Mouse (Mus musculus) hindbrain, embryonic 14.5 days (tissue): ENCODE measurements at regions not wholly inside any gene's neighbourhood (a gene's known extent, or its start where the extent isn't known, plus 50 kb on each side); places are given as distances from the start of the nearest gene placed in this dataset. TPM values are rescaled to one million over a fixed set of nuclear protein-coding genes. Genes with fewer than 3 reads are reported as not detected.

Source experiments
- ATAC-seq: fragments of 200-750 bp; cut with Nextera tagmentation; 2 replicates; pipeline ENCODE4 v1.8.0; 2017; ENCODE audit warnings: moderate number of reproducible peaks, mild to moderate bottlenecking, moderate TSS enrichment, moderate library complexity; ENCODE audit not compliant: low FRiP score
- DNase-seq: peaks from one replicate; pipeline ENCODE4 v3.0.0-alpha.2; 2015; ENCODE audit warnings: low spot score
- H3K27ac ChIP-seq: fragments of 300-500 bp; sonication (generic); 2 replicates; pipeline ENCODE4 v1.5.1; 2014; ENCODE audit warnings: mild to moderate bottlenecking, moderate library complexity
- H3K27me3 ChIP-seq: fragments of 300-500 bp; sonication (generic); 2 replicates; pipeline ENCODE4 v1.6.1; 2014; ENCODE audit warnings: mild to moderate bottlenecking, low read length, mixed read lengths; ENCODE audit not compliant: control insufficient read depth, insufficient read depth
- H3K36me3 ChIP-seq: fragments of 300-500 bp; sonication (generic); replicated peaks from 2 replicates; pipeline ENCODE4 v1.6.1; 2014; ENCODE audit not compliant: control insufficient read depth, insufficient read depth
- H3K4me1 ChIP-seq: fragments of 300-500 bp; sonication (generic); replicated peaks from 2 replicates; pipeline ENCODE4 v1.6.1; 2014; ENCODE audit warnings: antibody characterized with exemption, low read length, mixed read lengths; ENCODE audit not compliant: control insufficient read depth, insufficient read depth
- H3K4me2 ChIP-seq: fragments of 300-500 bp; sonication (generic); replicated peaks from 2 replicates; pipeline ENCODE4 v1.6.1; 2014; ENCODE audit warnings: mild to moderate bottlenecking, moderate library complexity
- H3K4me3 ChIP-seq: fragments of 300-500 bp; sonication (generic); replicated peaks from 2 replicates; pipeline ENCODE4 v1.5.1; 2014; ENCODE audit warnings: mild to moderate bottlenecking, low read length
- H3K9ac ChIP-seq: fragments of 300-500 bp; sonication (generic); 2 replicates; pipeline ENCODE4 v1.6.1; 2014
- H3K9me3 ChIP-seq: fragments of 300-500 bp; sonication (generic); 2 replicates; pipeline ENCODE4 v1.6.1; 2016; ENCODE audit warnings: low read length; ENCODE audit not compliant: control insufficient read depth
- WGBS: fragments of 180-500 bp; shearing (Covaris S2); extraction: QIAGEN DNeasy Blood & Tissue Kit; methylation state at CpG from one replicate; pipeline ENCODE4 v1.1.7; 2014; 5-methylcytosine and 5-hydroxymethylcytosine counted together
- microRNA-seq: library from miRNA; unstranded; fragments of <30 nt; microRNA quantifications from one replicate; pipeline ENCODE4, GENCODE M21; 2016

DNA sequence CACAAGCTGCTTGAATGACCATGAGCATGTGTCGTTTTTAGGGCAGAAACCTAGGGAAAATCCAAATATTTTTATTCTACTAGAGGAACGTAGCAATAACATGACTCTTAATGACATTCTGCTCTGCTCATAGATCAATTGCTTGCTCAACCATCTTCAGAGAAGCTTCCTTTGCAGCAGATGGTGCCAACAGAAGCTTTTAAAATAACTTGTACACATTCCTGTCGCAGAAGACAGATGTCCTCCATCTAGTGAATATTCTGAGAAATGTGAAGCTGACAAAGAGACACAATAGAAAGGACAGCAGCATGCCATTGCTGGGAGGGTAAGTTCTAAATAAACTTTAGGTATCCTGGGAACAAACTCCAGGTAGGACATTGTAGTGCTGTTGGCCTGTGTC, 433.9 kb upstream of the Kif2b start:
- no peaks in the 10 kb centered on the region for H3K27me3 ChIP-seq
- H3K4me1 ChIP-seq: no peaks in the 10 kb centered on the region
- 85% methylated on average over 3 of the region's 3 CpGs for WGBS
- ATAC-seq (no peak), DNase-seq (no peak)
- H3K4me3 ChIP-seq: no peak overlapping the region
- H3K36me3 ChIP-seq: no peaks in the 10 kb centered on the region
- H3K9me3 ChIP-seq: no peaks in the 10 kb centered on the region
- no peak overlapping the region for H3K27ac ChIP-seq
- H3K4me2 ChIP-seq: no peak overlapping the region
- H3K9ac ChIP-seq: no peak overlapping the region

DNA sequence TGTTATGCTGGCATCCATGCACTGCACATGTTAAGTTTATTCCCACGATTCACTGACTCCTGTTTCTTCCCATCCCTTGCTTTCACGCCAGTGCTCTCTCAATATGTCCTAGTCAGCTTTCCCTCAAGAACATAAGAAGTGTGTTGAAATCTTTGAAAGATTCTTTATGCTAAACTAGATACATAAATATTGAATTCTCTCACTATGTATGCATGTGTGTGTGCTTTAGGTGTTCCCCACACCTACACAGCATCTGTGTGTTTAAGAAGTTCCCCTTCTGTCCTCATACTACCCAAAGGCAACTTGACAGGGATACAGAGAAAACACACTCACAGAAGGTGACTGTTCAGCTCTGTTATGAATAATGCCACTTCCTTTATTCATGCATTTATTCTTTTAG, 418.2 kb upstream of the Kif2b start:
- H3K4me1 ChIP-seq: no peaks in the 10 kb centered on the region
- no peak for DNase-seq
- no peaks in the 10 kb centered on the region for H3K27me3 ChIP-seq
- 95% methylated on average over 2 of the region's 2 CpGs for WGBS
- H3K4me3 ChIP-seq: no peak overlapping the region
- H3K27ac ChIP-seq: no peak overlapping the region
- no peaks in the 10 kb centered on the region for H3K9me3 ChIP-seq
- no peaks in the 10 kb centered on the region for H3K36me3 ChIP-seq
- no peak overlapping the region for H3K4me2 ChIP-seq
- ATAC-seq: no peak
- no peak overlapping the region for H3K9ac ChIP-seq

DNA sequence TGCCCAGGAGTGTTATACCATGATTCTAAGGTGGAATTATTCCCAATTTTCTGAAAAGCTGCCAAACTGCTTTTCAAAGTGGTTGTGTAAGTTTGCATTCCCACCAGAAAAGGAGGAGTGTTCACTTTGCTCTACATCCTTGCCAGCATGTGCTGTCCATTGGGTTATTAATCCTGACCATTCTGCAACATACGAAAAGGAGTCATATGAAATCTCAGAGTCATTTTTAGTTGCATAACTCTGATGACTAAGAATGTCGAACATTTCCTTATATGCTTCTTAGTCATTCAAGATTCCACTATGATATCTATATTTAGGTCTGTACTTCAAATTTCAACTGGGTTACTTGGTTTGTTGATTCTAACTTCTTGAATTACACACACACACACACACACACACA, 392.2 kb upstream of the Kif2b start:
- Histone ChIP-seq H3K4me2 (no peak overlapping the region), H3K9me3 (no peaks in the 10 kb centered on the region), H3K36me3 (no peaks in the 10 kb centered on the region), H3K27ac (no peak overlapping the region), H3K9ac (no peak overlapping the region), H3K4me1 (no peaks in the 10 kb centered on the region), H3K4me3 (no peak overlapping the region), H3K27me3 (no peaks in the 10 kb centered on the region)
- 88% methylated on average over 2 of the region's 2 CpGs for WGBS
- DNase-seq (no peak), ATAC-seq (no peak)

DNA sequence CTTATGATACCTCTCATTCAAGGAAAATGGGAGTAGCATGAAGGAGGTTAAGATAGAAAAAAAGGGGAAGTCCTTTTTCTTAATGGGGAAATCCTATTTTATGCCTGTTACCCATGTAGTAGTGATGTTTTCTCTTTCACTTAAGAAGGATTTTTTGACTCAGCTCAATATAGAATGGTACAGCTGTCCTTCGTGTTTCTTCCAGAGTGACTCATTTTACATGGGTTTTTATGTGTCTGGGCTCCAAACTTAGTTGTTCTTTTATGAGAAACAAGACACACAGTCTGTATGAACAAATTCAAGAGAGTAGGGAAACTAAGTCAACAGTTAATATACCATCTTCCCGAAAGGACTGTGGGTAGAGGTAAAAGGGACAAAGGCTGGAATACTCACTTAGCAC, 367.0 kb upstream of the Kif2b start:
- Histone ChIP-seq H3K4me1 (no peaks in the 10 kb centered on the region), H3K27ac (no peak overlapping the region), H3K4me2 (no peak overlapping the region), H3K4me3 (no peak overlapping the region), H3K9ac (no peak overlapping the region), H3K36me3 (no peaks in the 10 kb centered on the region), H3K27me3 (no peaks in the 10 kb centered on the region), H3K9me3 (no peaks in the 10 kb centered on the region)
- DNase-seq (no peak), ATAC-seq (no peak)
- 89% methylated on average over 2 of the region's 2 CpGs for WGBS

Small RNA genes lying in the stretch of these regions (microRNA-seq; reads per million reads assigned to microRNA genes)
- gene Gm22702: not detected
